Mouse (Mus musculus): ENCODE data around the gene Serpinb7. TPM values are rescaled to one million over a fixed set of nuclear protein-coding genes. Genes with fewer than 3 reads are reported as not detected.

The Serpinb7 gene
- polyA plus RNA-seq (2016; fragmentation: Nextera tagmentation; extraction: Ambion mirVana) = not detected in 2 replicates

- no peaks in the 10 kb centered on the region for H3K27me3 ChIP-seq
- no peak within 1 kb of the TSS for H3K27ac ChIP-seq
- no peaks in the 10 kb centered on the region for H3K9me3 ChIP-seq (replicated peaks)
- H3K4me1 ChIP-seq = no peaks in the 10 kb centered on the region
- H3K9ac ChIP-seq = no peak within 1 kb of the TSS
- no peak within 1 kb of the TSS for H3K4me3 ChIP-seq
- no peaks in the 10 kb centered on the region for H3K36me3 ChIP-seq
- H3K4me2 ChIP-seq (replicated peaks) = no peak within 1 kb of the TSS
- ATAC-seq (ENCODE audit: low FRiP score) = no peak
- WGBS = 82% methylated on average over 3 of the region's 3 CpGs
Observed at GRCm38 (mm10) chr1:107399355-107399754, at the start of gene Serpinb7. TSS of gene Serpinb7 (plus strand) at chr1:107399655.

GRCm38 (mm10) chr1:107350392-107350791 is 49.1 kb upstream of the Serpinb7 start:
- no peaks in the 10 kb centered on the region for H3K9me3 ChIP-seq (replicated peaks)
- H3K4me3 ChIP-seq = no peak overlapping the region
- ATAC-seq (ENCODE audit: low FRiP score) = no peak
- no peaks in the 10 kb centered on the region for H3K36me3 ChIP-seq
- H3K9ac ChIP-seq = no peak overlapping the region
- no peaks in the 10 kb centered on the region for H3K27me3 ChIP-seq
- no peak overlapping the region for H3K4me2 ChIP-seq (replicated peaks)
- H3K4me1 ChIP-seq = no peaks in the 10 kb centered on the region
- WGBS = 70% methylated on average over 3 of the region's 3 CpGs
- H3K27ac ChIP-seq = no peak overlapping the region

- no peaks in the 10 kb centered on the region for H3K27me3 ChIP-seq
- no peak overlapping the region for H3K27ac ChIP-seq
- 81% methylated on average over 2 of the region's 2 CpGs for WGBS
- no peaks in the 10 kb centered on the region for H3K4me1 ChIP-seq
- no peaks in the 10 kb centered on the region for H3K36me3 ChIP-seq
- no peak overlapping the region for H3K4me2 ChIP-seq (replicated peaks)
- ATAC-seq (ENCODE audit: low FRiP score) = no peak
- H3K4me3 ChIP-seq = no peak overlapping the region
- H3K9ac ChIP-seq = no peak overlapping the region
- H3K9me3 ChIP-seq (replicated peaks) = no peaks in the 10 kb centered on the region
Observed at GRCm38 (mm10) chr1:107351115-107351514, 48.3 kb upstream of the Serpinb7 start.

GRCm38 (mm10) chr1:107353046-107353445 is 46.4 kb upstream of the Serpinb7 start:
- Histone ChIP-seq H3K9ac (no peak overlapping the region), H3K27me3 (no peaks in the 10 kb centered on the region), H3K4me1 (no peaks in the 10 kb centered on the region), H3K4me3 (no peak overlapping the region), H3K4me2 (replicated peaks) (no peak overlapping the region), H3K27ac (no peak overlapping the region), H3K36me3 (no peaks in the 10 kb centered on the region), H3K9me3 (replicated peaks) (no peaks in the 10 kb centered on the region)
- 38% methylated on average over 3 of the region's 3 CpGs for WGBS
- no peak for ATAC-seq (ENCODE audit: low FRiP score)

GRCm38 (mm10) chr1:107360898-107361297 is 38.6 kb upstream of the Serpinb7 start, which contains the start of gene Serpinb11:
TSS of gene Serpinb11 (plus strand) at chr1:107361198.
- WGBS = 66% methylated on average over 1 of the region's 1 CpGs
- no peak within 1 kb of the TSS for H3K9ac ChIP-seq
- no peak for ATAC-seq (ENCODE audit: low FRiP score)
- H3K9me3 ChIP-seq (replicated peaks) = no peaks in the 10 kb centered on the region
- no peak within 1 kb of the TSS for H3K27ac ChIP-seq
- no peaks in the 10 kb centered on the region for H3K27me3 ChIP-seq
- H3K36me3 ChIP-seq = no peaks in the 10 kb centered on the region
- H3K4me3 ChIP-seq = no peak within 1 kb of the TSS
- no peak within 1 kb of the TSS for H3K4me2 ChIP-seq (replicated peaks)
- H3K4me1 ChIP-seq = no peaks in the 10 kb centered on the region

GRCm38 (mm10) chr1:107365973-107366372 is 33.5 kb upstream of the Serpinb7 start:
- Histone ChIP-seq H3K9ac (no peak overlapping the region), H3K27me3 (no peaks in the 10 kb centered on the region), H3K36me3 (no peaks in the 10 kb centered on the region), H3K9me3 (replicated peaks) (no peaks in the 10 kb centered on the region), H3K4me2 (replicated peaks) (no peak overlapping the region), H3K4me1 (no peaks in the 10 kb centered on the region), H3K27ac (no peak overlapping the region), H3K4me3 (no peak overlapping the region)
- 62% methylated on average over 7 of the region's 7 CpGs for WGBS
- ATAC-seq (ENCODE audit: low FRiP score) = no peak

- Histone ChIP-seq H3K27me3 (no peaks in the 10 kb centered on the region), H3K9me3 (replicated peaks) (no peaks in the 10 kb centered on the region), H3K36me3 (no peaks in the 10 kb centered on the region), H3K4me1 (no peaks in the 10 kb centered on the region), H3K4me2 (replicated peaks) (no peak overlapping the region), H3K9ac (no peak overlapping the region), H3K4me3 (no peak overlapping the region), H3K27ac (no peak overlapping the region)
- no peak for ATAC-seq (ENCODE audit: low FRiP score)
- WGBS = 77% methylated on average over 2 of the region's 2 CpGs
Observed at GRCm38 (mm10) chr1:107368944-107369343, 30.5 kb upstream of the Serpinb7 start.

GRCm38 (mm10) chr1:107376952-107377351 is 22.5 kb upstream of the Serpinb7 start:
- Histone ChIP-seq H3K27ac (no peak overlapping the region), H3K4me3 (no peak overlapping the region), H3K27me3 (no peaks in the 10 kb centered on the region), H3K9me3 (replicated peaks) (no peaks in the 10 kb centered on the region), H3K4me2 (replicated peaks) (no peak overlapping the region), H3K9ac (no peak overlapping the region), H3K36me3 (no peaks in the 10 kb centered on the region), H3K4me1 (no peaks in the 10 kb centered on the region)
- no peak for ATAC-seq (ENCODE audit: low FRiP score)
- WGBS = 78% methylated on average over 4 of the region's 4 CpGs

- no peaks in the 10 kb centered on the region for H3K4me1 ChIP-seq
- H3K4me2 ChIP-seq (replicated peaks) = no peak overlapping the region
- H3K27ac ChIP-seq = no peak overlapping the region
- H3K4me3 ChIP-seq = no peak overlapping the region
- H3K9ac ChIP-seq = no peak overlapping the region
- no peaks in the 10 kb centered on the region for H3K27me3 ChIP-seq
- ATAC-seq (ENCODE audit: low FRiP score) = no peak
- H3K36me3 ChIP-seq = no peaks in the 10 kb centered on the region
- H3K9me3 ChIP-seq (replicated peaks) = no peaks in the 10 kb centered on the region
Observed at GRCm38 (mm10) chr1:107378368-107378767, 21.1 kb upstream of the Serpinb7 start.

- no peaks in the 10 kb centered on the region for H3K4me1 ChIP-seq
- no peak for ATAC-seq (ENCODE audit: low FRiP score)
- H3K9me3 ChIP-seq (replicated peaks) = no peaks in the 10 kb centered on the region
- H3K27ac ChIP-seq = no peak overlapping the region
- no peak overlapping the region for H3K9ac ChIP-seq
- no peaks in the 10 kb centered on the region for H3K36me3 ChIP-seq
- no peak overlapping the region for H3K4me3 ChIP-seq
- H3K4me2 ChIP-seq (replicated peaks) = no peak overlapping the region
- H3K27me3 ChIP-seq = no peaks in the 10 kb centered on the region
Observed at GRCm38 (mm10) chr1:107381491-107381890, 18.0 kb upstream of the Serpinb7 start.

GRCm38 (mm10) chr1:107382404-107382803 is 17.1 kb upstream of the Serpinb7 start:
- Histone ChIP-seq H3K4me1 (no peaks in the 10 kb centered on the region), H3K36me3 (no peaks in the 10 kb centered on the region), H3K4me2 (replicated peaks) (no peak overlapping the region), H3K27ac (no peak overlapping the region), H3K4me3 (no peak overlapping the region), H3K9ac (no peak overlapping the region), H3K9me3 (replicated peaks) (no peaks in the 10 kb centered on the region), H3K27me3 (no peaks in the 10 kb centered on the region)
- ATAC-seq (ENCODE audit: low FRiP score) = no peak
- 94% methylated on average over 1 of the region's 1 CpGs for WGBS

GRCm38 (mm10) chr1:107384532-107384931 is 14.9 kb upstream of the Serpinb7 start:
- ATAC-seq (ENCODE audit: low FRiP score) = no peak
- Histone ChIP-seq H3K4me3 (no peak overlapping the region), H3K27me3 (no peaks in the 10 kb centered on the region), H3K27ac (no peak overlapping the region), H3K36me3 (no peaks in the 10 kb centered on the region), H3K4me2 (replicated peaks) (no peak overlapping the region), H3K9me3 (replicated peaks) (no peaks in the 10 kb centered on the region), H3K4me1 (no peaks in the 10 kb centered on the region), H3K9ac (no peak overlapping the region)
- 92% methylated on average over 9 of the region's 9 CpGs for WGBS

- Histone ChIP-seq H3K4me2 (replicated peaks) (no peak overlapping the region), H3K4me1 (no peaks in the 10 kb centered on the region), H3K36me3 (no peaks in the 10 kb centered on the region), H3K27ac (no peak overlapping the region), H3K4me3 (no peak overlapping the region), H3K27me3 (no peaks in the 10 kb centered on the region), H3K9ac (no peak overlapping the region), H3K9me3 (replicated peaks) (no peaks in the 10 kb centered on the region)
- WGBS = 83% methylated on average over 2 of the region's 2 CpGs
- no peak for ATAC-seq (ENCODE audit: low FRiP score)
Observed at GRCm38 (mm10) chr1:107389753-107390152, 9.7 kb upstream of the Serpinb7 start.
